Mouse (Mus musculus) stomach, embryonic 16.5 days (tissue): ENCODE data around the gene Vasp. TPM values are rescaled to one million over a fixed set of nuclear protein-coding genes. Genes with fewer than 3 reads are reported as not detected.

Experiments
- ATAC-seq: fragments of 200-750 bp; cut with Nextera tagmentation; 2 replicates; pipeline ENCODE4 v1.8.0; 2017; ENCODE audit warnings: moderate number of reproducible peaks, moderate TSS enrichment; ENCODE audit not compliant: insufficient read depth, low FRiP score
- H3K27ac ChIP-seq: fragments of 300-500 bp; sonication (generic); 2 replicates; pipeline ENCODE4 v1.5.1; 2014; ENCODE audit warnings: low read length
- H3K27me3 ChIP-seq: fragments of 300-500 bp; sonication (generic); 2 replicates; pipeline ENCODE4 v1.6.1; 2014; ENCODE audit warnings: low read length, control low read depth, mixed read lengths; ENCODE audit not compliant: control insufficient read depth, insufficient read depth
- H3K36me3 ChIP-seq: fragments of 300-500 bp; sonication (generic); 2 replicates; pipeline ENCODE4 v1.6.1; 2014; ENCODE audit warnings: low read length; ENCODE audit not compliant: control insufficient read depth, insufficient read depth
- H3K4me1 ChIP-seq: fragments of 300-500 bp; sonication (generic); 2 replicates; pipeline ENCODE4 v1.6.1; 2014; ENCODE audit warnings: low read length, control low read depth, mixed read lengths; ENCODE audit not compliant: control insufficient read depth, insufficient read depth
- H3K4me2 ChIP-seq: fragments of 300-500 bp; sonication (generic); 2 replicates; pipeline ENCODE4 v1.6.1; 2014; ENCODE audit warnings: low read depth, low read length, mixed read lengths
- H3K4me3 ChIP-seq: fragments of 300-500 bp; sonication (generic); replicated peaks from 2 replicates; pipeline ENCODE4 v1.5.1; 2014; ENCODE audit warnings: mild to moderate bottlenecking, low read length
- H3K9ac ChIP-seq: fragments of 300-500 bp; sonication (generic); 2 replicates; pipeline ENCODE4 v1.6.1; 2014; ENCODE audit warnings: low read length
- H3K9me3 ChIP-seq: fragments of 300-500 bp; sonication (generic); replicated peaks from 2 replicates; pipeline ENCODE4 v1.6.1; 2016; ENCODE audit warnings: low read length, control low read depth; ENCODE audit not compliant: control insufficient read depth
- WGBS: fragments of 180-500 bp; shearing (Covaris S2); extraction: QIAGEN DNeasy Blood & Tissue Kit; methylation state at CpG from one replicate; pipeline ENCODE4 v1.1.7; 2014; 5-methylcytosine and 5-hydroxymethylcytosine counted together
- polyA plus RNA-seq: library from polyadenylated mRNA; unstranded; fragments of >200 nt; fragmentation: Nextera tagmentation; extraction: Ambion mirVana; gene quantifications from 2 replicates; pipeline ENCODE4 v1.2.1, GENCODE M21; 2015

Gene Vasp
- polyA plus RNA-seq, 1 experiment from 2014 or later = 85.6 TPM

- no peaks in the 10 kb centered on the region for H3K36me3 ChIP-seq
- H3K9me3 ChIP-seq = no peaks in the 10 kb centered on the region
- WGBS = 7% methylated on average over 6 of the region's 6 CpGs
- peaks cover 45% of the 10 kb centered on the region for H3K27me3 ChIP-seq
- no peak overlapping the region for H3K4me3 ChIP-seq
- no peak overlapping the region; the same call in 1 of the 2 replicates for H3K4me2 ChIP-seq
- no peak overlapping the region for H3K27ac ChIP-seq
- peaks cover 22% of the 10 kb centered on the region for H3K4me1 ChIP-seq
- no peak for ATAC-seq
- no peak overlapping the region for H3K9ac ChIP-seq
Measured at GRCm38 (mm10) chr7:19305413-19305735, 33.8 kb upstream of the Vasp start.

GRCm38 (mm10) chr7:19304501-19305412 is 33.1 kb upstream of the Vasp start:
- Histone ChIP-seq H3K9me3 (no peaks in the 10 kb centered on the region), H3K4me2 (peak overlapping the region; percentile 62), H3K27ac (no peak overlapping the region), H3K36me3 (no peaks in the 10 kb centered on the region), H3K27me3 (peaks cover 45% of the 10 kb centered on the region), H3K4me3 (peak overlapping the region; percentile 44), H3K9ac (peak overlapping the region; percentile 60), H3K4me1 (peaks cover 21% of the 10 kb centered on the region)
- ATAC-seq = no peak
- 2% methylated on average over 48 of the region's 48 CpGs for WGBS

- Histone ChIP-seq H3K27me3 (peaks cover 45% of the 10 kb centered on the region), H3K4me1 (peaks cover 16% of the 10 kb centered on the region), H3K9me3 (no peaks in the 10 kb centered on the region), H3K36me3 (no peaks in the 10 kb centered on the region), H3K4me2 (peak overlapping the region; percentile 30), H3K9ac (peak overlapping the region; percentile 13; the same call in 1 of the 2 replicates), H3K4me3 (no peak overlapping the region), H3K27ac (no peak overlapping the region)
- no peak for ATAC-seq
- under 1% methylated on average over 16 of the region's 16 CpGs for WGBS
Measured at GRCm38 (mm10) chr7:19303770-19304169, 32.2 kb upstream of the Vasp start.

GRCm38 (mm10) chr7:19303046-19303305 is 31.4 kb upstream of the Vasp start:
- no peak overlapping the region for H3K4me2 ChIP-seq
- H3K4me1 ChIP-seq = peaks cover 16% of the 10 kb centered on the region
- no peak overlapping the region for H3K9ac ChIP-seq
- peaks cover 45% of the 10 kb centered on the region for H3K27me3 ChIP-seq
- H3K4me3 ChIP-seq = no peak overlapping the region
- 84% methylated on average over 12 of the region's 12 CpGs for WGBS
- H3K36me3 ChIP-seq = no peaks in the 10 kb centered on the region
- no peak for ATAC-seq
- H3K9me3 ChIP-seq = no peaks in the 10 kb centered on the region
- no peak overlapping the region for H3K27ac ChIP-seq

GRCm38 (mm10) chr7:19302264-19303045 is 30.8 kb upstream of the Vasp start:
- Histone ChIP-seq H3K4me2 (no peak overlapping the region), H3K4me3 (peak overlapping the region; percentile 53; the same call in 1 of the 2 replicates), H3K36me3 (no peaks in the 10 kb centered on the region), H3K27me3 (peaks cover 45% of the 10 kb centered on the region), H3K9ac (0 out of 2 replicates have a peak overlapping the region, but pooled peaks have one; percentile 42), H3K9me3 (no peaks in the 10 kb centered on the region), H3K27ac (no peak overlapping the region), H3K4me1 (peaks cover 13% of the 10 kb centered on the region; the same call in 1 of the 2 replicates)
- 49% methylated on average over 13 of the region's 13 CpGs for WGBS
- no peak for ATAC-seq

GRCm38 (mm10) chr7:19301461-19302263 is 30.0 kb upstream of the Vasp start:
- Histone ChIP-seq H3K27me3 (peaks cover 38% of the 10 kb centered on the region), H3K36me3 (no peaks in the 10 kb centered on the region), H3K4me1 (peaks cover 13% of the 10 kb centered on the region; the same call in 1 of the 2 replicates), H3K9ac (peak overlapping the region; percentile 42; the same call in 1 of the 2 replicates), H3K4me2 (peak overlapping the region; percentile 52), H3K4me3 (peak overlapping the region; percentile 53), H3K9me3 (no peaks in the 10 kb centered on the region), H3K27ac (no peak overlapping the region)
- 8% methylated on average over 16 of the region's 16 CpGs for WGBS
- no peak for ATAC-seq

GRCm38 (mm10) chr7:19300501-19301421 is 29.1 kb upstream of the Vasp start:
- H3K9ac ChIP-seq = peak overlapping the region; percentile 46
- peak overlapping the region; percentile 53 for H3K4me3 ChIP-seq
- peak overlapping the region; percentile 52 for H3K4me2 ChIP-seq
- peak; percentile 86 for ATAC-seq
- peaks cover 13% of the 10 kb centered on the region; the same call in 1 of the 2 replicates for H3K4me1 ChIP-seq
- H3K36me3 ChIP-seq = no peaks in the 10 kb centered on the region
- no peak overlapping the region for H3K27ac ChIP-seq
- no peaks in the 10 kb centered on the region for H3K9me3 ChIP-seq
- H3K27me3 ChIP-seq = peaks cover 34% of the 10 kb centered on the region
- WGBS = under 1% methylated on average over 29 of the region's 29 CpGs

GRCm38 (mm10) chr7:19299194-19299593 is 27.6 kb upstream of the Vasp start:
- H3K36me3 ChIP-seq = no peaks in the 10 kb centered on the region
- no peaks in the 10 kb centered on the region for H3K9me3 ChIP-seq
- H3K27me3 ChIP-seq = peaks cover 18% of the 10 kb centered on the region
- 18% methylated on average over 3 of the region's 3 CpGs for WGBS
- H3K9ac ChIP-seq = no peak overlapping the region
- no peak for ATAC-seq
- no peak overlapping the region for H3K4me3 ChIP-seq
- no peak overlapping the region for H3K4me2 ChIP-seq
- no peak overlapping the region for H3K27ac ChIP-seq
- peaks cover 13% of the 10 kb centered on the region; the same call in 1 of the 2 replicates for H3K4me1 ChIP-seq
